Mouse (Mus musculus): ENCODE results near the gene Fkbp15.

Gene Fkbp15

DNA sequence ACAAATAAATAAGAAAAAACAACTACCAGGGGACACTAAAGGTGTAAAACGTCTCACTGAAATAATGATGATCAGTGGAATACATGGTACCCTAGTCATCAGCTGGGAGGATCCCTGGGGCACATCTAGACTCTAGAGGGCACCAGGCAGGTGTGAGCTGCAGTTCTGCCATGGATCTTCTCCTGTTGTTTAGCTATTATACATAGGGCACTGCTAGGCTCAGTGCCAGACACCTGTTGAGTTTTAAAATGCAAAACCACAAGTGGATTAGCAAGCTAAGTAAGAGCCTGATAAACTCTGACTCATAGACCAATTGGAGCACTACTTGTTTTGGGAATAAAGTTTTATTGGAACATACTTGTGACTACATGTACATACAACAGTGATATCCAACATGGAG lies 42.1 kb downstream of the Fkbp15 start:
- no peak for DNase-seq (ENCODE audit: low read depth, low spot score)

DNA sequence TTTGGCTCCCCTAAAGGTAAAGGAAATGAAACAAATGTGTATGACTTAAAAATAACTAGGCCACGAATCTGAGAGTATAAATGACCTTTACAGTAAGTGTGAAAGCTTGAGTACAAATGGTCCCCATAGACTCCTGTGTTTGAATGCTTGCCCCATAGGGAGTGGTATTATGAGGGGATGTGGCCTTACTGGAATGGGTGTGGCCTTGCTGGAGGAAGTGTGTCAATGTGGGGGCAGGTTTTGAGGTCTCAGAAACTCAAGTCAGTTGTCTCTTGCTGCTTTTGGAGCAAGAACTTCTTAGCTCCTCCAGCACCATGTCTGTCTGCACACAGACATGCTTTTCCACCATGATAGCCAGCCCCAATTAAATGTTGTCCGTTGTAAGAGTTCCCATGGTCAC lies 43.9 kb downstream of the Fkbp15 start:
- no peak for DNase-seq (ENCODE audit: low read depth, low spot score)

DNA sequence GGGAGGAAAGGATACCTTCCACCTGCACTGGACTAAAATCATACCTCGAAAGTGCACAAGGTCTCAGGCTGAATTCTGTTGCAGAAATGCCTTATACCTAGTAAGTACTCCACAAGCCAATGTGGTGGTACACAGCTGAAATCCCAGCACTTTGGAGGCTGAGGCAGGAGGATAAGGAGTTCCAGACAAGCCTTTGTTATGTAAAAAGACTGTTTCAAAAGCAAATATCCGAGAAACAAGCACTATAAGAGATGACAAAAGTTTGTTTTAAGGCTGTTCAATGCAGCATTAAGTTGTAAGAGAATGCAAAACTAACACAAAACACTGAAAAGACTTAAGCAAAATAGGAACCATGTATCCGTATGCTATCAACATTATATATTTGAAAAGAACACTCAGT lies 45.8 kb downstream of the Fkbp15 start:
- DNase-seq (ENCODE audit: low read depth, low spot score) = no peak

DNA sequence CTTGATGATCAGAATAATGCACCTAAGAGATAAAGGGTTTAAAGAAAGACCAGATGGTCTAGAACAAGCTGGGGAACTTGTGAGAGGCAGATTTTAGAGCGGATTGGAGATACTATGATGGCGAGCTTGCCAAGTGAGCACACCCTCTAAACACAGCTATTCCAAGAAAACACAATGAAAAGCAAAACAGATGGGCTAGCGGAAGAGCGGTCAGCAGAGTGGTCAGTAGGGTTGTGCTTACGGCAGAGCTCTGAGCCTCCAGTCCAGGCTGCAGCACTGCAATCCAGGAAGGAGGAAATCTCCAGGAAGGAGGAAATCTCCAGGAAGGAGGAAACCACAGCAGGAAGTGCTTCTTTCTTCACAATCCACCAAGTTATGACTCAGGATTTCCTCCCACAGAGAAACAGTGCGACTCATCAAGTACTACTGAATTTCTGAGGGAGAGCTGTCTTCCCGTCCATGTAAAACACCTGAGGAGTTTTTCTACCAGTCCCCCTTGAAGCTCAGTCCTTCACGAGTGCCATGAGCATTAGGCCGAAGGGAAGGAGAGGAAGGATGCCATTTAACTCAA lies 46.6 kb downstream of the Fkbp15 start:
- DNase-seq (ENCODE audit: low read depth, low spot score) = no peak

DNA sequence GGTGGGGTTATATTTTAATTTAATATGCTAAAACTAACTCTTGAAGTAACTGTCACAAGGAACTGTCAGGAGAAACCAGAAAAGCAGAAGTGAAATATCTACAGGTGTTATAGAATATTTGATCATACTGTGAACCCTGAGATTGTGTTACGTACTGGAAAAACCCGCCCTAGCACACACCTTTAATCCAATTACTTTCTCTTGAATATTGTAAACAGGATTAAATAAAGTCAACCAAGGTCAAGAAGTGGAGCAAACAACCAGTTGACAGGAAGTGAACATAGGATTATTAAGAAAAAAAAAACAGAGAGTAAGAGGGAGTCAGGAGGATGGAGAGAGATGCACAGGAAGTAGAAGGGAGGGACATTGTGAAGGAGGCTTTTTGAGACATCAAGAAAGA lies 47.5 kb downstream of the Fkbp15 start:
- DNase-seq (ENCODE audit: low read depth, low spot score) = no peak

DNA sequence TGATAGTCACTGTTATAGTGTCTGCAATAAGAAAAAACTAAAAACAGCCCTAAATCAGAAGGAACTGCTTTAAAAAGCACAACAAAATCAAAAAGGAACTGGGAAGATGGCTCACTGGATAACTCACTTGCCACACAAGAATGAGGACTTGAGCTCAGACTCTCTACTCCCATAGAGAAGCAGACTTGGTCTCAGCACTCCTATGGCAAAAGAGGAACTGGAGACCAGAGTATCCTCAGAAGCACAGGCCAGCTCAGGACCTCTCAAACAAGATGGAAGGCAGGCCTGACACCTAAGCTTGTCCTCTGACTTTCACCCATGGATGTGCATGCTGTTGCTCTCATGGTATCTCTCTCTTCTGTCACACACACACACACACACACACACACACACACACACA lies 51.9 kb downstream of the Fkbp15 start:
- DNase-seq (ENCODE audit: low read depth, low spot score) = no peak

DNA sequence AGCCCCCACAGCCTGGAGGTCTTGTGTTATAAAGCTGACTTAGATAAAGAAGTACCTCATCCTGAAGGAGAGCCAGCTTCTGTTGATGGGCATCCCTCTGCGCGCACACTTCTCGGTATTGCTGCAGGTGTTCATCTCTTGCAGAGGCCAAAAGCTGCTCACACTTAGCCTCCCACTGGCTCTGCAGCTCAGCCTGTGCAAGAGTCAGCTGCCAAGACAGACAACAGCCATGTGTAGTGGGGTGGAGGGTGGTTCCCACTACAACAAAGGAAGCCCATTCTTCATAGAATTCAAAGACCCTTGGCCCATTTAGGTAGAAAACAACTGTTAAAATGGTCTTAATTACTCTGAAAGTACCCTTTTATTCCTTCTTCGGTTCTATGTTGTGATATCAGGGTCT lies 53.5 kb downstream of the Fkbp15 start:
- no peak for DNase-seq (ENCODE audit: low read depth, low spot score)

DNA sequence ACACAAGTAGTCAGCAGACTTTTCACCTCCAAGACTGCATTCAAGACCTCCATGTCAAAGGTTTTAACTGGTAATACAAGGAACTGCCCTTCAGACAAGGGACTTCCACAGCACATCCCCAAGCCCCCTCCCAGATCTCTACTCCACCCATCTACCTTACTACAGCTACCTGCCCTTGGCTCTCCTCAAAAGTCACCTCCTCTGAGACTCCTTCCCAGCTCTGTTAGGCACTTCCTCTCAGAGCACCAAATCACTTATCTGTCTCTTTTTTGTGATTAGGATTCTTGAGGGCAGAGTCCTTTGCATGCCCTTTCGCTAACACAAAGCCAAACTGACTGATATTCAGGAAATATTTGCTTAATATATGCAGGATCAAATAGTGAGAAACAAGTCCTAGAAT lies 54.0 kb downstream of the Fkbp15 start:
- no peak for DNase-seq (ENCODE audit: low read depth, low spot score)

DNA sequence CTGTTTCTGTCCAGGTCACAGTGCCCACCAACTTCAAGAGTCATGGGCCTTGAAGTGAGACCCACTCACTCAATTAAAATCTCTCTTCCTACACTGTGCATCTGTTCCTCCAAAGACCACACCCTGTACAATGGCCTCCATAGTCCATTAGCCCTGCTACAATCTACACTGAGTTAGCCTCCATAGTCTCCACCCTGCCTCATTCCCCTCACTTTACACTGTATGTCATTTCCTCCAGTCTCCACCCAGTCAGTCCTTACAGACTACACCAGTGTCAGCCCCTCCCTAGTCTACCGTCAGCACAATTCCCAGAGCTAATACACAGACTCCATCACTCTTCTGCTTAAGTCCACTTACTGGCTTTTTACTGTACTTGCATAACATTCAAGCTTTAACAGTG lies 57.1 kb downstream of the Fkbp15 start:
- no peak for DNase-seq (ENCODE audit: low read depth, low spot score)

DNA sequence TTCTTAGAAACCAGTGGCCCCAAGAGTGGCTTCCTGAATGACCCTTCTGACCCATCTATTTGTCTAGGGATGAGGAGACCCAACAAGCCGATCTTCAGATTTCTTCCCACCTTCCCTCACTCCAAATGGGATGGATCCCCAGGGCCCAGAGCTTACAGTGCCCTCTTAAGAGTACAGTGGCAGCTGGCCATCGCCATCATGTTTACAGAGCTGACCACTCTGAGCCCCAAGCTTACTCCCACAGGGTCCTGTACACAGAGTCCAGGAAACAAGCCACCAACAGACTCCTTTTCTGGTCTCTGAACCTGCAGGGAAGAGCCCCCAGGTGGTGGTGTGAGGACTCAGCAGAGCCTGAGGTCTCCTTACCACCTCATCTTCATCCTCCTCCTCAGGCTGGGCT lies 57.6 kb downstream of the Fkbp15 start:
- no peak for DNase-seq (ENCODE audit: low read depth, low spot score)

DNA sequence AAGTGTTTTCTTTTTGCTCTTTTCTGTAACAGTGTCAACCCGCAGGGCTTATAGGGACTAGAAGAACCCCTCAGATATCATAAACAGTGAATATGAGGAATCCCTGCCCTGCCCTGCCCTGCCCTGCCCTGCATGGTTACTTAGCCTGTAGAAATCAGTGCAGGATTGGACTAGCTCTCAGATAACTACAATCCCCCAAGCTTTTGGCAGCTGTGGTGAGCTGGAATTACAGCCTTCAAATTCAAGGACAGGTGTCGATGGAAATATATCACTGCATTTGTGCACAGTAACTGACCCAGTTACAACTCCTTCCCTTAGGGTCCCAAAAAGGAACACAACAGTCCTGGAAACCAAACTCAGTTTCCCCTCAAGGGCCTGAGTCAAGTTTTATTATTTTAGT lies 60.3 kb downstream of the Fkbp15 start:
- no peak for DNase-seq (ENCODE audit: low read depth, low spot score)

DNA sequence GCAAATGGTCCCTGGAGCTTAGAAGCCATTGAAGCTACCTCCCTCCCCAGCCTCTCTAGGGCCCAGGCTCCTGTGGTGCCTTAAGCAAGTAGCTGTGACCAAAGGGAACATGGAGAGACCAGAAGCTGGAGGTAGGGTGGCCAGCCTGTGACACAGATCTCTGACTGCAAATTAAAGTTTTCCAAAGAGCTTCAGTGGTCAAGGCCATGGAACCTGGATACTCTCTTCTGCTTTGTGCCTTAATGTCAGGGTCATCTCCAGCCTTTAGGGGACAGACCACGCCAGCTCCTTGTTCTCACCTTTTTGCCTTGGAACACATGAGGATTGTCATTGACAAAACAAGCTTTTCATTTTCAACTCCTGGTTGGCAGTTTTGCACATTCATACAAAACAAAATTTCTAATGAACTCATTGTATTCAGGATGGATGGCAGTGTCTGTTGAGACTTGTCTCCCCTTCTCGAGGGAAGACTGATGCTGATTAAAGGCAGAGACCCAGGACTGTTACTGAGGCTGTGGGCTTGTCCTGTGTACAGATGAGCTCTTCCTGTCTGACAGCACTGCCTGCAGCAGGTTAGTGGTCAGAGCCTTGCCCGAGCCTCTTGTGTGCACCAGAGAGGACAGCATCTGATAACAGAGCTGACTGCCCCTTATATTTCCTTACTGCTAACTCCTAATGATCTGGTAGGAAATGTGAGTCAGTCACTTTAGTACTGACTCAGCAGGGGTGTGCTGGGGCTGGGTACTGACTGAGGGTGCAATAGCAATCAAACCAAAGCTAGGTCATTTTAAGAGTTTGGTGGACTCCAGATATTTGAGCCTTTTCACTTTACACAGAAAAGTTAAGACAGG lies 62.8 kb downstream of the Fkbp15 start:
- no peak for DNase-seq (ENCODE audit: low read depth, low spot score)

DNA sequence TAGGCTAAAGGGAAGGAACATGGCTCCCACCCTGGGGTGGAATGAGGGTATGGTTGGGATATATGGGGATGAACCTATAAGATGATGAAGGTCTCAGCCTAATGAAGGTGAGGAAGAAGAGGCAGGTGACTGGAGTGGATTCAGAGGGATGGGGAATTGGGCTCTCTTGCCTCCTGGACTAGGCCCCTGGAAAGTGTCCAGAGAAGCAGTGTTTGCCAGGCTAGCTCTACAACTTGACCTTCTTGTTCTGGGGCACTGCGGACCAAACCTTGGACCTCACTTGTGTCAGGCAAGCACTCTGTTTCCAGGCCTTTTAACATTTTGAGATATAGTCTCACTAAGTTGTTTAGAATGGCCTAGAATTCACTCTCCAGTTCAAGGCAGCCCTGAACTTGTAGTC lies 65.6 kb downstream of the Fkbp15 start:
- no peak for DNase-seq (ENCODE audit: low read depth, low spot score)

DNA sequence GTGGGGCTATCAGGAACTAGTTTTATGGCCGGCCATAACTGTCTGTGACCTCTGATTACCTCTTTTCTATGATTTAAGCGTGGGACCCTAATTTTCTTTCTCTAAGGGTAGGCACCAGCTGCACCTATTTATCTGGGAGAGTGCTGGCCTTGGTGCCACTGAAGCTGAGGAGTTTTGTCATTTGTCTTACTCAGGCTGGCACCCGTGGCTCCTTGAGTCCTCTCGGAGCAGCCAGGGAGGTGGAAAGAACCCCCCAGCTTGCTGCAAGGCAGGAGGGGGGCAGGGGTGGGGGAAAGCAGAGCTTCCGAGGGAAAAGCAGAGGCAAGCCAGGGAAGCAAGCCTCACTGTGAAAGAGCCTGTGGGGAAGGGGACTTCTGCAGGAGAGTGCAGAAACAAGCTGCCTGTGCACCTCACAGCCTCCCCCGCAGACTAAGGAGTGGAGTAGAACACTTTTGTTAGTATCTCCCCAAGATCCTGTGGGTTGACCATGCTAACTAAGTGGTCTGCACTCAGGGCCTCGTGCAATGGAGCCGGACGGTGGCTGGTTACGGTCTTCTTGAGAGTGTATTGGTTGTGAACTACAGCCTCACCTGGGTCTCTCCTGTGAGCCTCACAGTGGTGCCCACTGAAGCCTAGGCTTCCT lies 67.0 kb downstream of the Fkbp15 start:
- no peak for DNase-seq (ENCODE audit: low read depth, low spot score)

DNA sequence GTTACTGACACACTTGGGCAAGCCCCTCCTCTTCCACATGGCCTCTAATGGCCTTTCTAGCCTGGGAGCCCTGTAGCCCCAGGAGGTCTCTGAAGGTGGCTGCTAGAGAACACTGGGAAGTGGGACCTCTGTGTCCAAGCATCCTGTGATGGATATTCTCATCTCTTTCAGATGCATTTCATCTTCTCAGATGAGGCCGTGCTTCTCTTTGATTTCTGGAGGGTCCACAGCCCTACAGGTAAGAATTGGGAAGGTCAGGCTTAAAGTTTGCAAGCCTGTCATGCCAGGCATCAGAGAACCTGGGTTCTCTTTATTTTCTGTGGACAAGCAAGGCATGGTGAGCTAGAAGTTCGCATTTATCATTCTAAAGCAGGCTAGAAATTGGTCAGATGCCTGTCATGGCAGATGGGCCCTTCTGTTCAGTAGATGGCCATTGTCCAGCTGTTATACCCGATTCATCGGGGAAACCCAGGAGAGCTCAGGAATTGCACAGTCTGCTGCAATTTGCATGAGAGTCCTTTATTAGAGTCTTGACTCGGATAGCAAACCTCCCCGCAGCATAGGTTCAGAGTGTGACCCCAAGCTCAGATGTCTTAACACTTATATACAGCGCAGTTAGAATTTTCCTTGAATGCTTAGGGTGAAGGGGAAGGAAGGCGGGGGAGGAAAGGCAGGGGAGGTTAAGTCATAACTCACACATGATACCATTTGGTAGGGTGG lies 67.7 kb downstream of the Fkbp15 start:
- no peak for DNase-seq (ENCODE audit: low read depth, low spot score)

DNA sequence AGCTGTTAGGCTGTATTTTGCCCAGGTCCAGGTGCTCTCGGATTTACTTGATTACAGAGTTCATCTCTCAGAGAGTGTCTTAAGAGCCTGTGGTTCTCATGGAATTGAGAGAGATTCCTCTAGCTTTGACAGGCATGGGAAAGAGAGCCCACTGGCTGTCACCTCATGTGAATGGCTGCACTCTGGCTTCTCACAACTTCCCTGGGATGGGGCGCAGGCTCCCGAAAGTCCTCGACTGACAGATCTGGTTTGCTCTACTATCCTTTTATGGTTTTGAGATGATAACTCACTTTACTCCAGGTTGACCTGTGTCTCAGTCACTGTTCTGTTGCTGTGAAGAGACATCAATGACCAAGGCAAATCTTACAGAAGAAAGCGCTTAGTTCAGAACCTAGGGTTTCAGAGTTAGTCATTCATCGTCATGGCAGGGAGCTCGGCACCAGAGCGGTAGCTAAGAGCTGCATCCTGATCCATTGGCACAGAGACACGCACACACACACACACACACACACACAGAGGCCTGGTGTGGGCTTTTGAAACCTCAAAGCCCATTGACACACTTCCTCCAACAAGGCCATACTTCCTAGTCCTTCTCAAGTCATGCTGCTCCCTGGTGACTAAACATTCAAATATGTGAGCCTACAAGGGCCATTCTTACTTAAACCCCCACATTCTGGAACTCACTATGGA lies 69.4 kb downstream of the Fkbp15 start:
- no peak for DNase-seq (ENCODE audit: low read depth, low spot score)

DNA sequence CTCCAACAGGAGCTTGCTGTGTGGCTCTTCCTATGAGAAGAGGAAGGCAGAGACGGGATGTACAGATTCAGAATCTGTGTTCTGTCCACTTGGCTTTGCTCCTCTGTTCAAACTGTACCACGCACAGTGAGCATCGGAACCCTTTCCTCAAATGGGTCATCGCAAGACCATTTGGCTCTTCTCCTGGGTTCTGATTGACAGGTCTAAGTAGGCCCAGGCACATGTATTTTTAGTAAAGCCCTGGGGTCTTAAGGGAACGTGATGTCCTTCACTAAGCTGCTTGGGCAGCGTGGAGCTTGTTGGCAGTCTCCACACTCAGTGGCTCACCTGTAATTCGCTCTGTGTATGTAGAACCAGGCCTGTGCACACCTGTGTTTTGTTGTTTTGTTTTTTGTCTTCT lies 71.1 kb downstream of the Fkbp15 start:
- DNase-seq (ENCODE audit: low read depth, low spot score) = no peak

DNA sequence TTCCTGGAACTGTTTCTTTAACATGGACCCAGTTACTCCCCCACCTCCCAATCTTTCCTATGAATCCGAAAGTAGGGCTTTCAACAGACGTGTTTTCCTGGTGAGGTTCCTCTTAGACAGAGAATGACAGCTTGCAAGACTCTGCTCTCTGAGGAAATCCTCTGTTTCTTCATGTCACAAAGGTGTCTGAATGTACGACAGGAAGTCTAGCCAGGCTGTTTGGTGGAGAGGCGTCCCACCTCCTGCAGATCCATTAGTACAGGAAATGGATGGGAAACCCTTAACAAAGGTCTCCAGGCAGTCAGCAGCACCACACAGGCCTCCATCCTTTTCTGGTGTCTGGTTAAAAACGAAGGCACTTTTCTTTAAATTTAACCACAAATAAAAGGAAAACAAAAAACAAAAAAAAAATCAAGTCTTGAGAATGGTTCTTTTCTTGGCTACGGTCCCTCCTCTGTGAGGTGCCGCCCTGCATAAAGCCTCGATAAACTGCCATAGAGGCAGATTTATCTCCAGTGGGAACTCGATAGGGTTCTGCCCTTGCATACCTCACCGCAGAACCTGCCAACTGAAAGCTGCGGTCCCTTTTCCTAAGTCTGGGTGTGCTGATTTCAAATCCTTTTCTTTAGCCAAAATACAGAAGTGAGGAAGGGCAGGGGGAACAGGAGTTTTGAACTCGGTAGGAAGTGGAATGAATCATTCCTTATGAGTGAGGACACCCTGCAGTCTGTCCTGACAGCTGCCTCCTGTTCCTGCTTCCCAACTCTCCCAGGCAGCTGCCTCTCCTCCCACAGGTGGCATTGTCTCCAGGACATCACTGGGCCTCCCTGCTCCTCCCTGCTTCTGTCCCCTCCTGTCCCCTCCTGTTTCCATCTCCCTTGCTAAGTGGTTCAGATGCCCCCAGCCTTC lies 73.1 kb downstream of the Fkbp15 start:
- no peak for DNase-seq (ENCODE audit: low read depth, low spot score)

DNA sequence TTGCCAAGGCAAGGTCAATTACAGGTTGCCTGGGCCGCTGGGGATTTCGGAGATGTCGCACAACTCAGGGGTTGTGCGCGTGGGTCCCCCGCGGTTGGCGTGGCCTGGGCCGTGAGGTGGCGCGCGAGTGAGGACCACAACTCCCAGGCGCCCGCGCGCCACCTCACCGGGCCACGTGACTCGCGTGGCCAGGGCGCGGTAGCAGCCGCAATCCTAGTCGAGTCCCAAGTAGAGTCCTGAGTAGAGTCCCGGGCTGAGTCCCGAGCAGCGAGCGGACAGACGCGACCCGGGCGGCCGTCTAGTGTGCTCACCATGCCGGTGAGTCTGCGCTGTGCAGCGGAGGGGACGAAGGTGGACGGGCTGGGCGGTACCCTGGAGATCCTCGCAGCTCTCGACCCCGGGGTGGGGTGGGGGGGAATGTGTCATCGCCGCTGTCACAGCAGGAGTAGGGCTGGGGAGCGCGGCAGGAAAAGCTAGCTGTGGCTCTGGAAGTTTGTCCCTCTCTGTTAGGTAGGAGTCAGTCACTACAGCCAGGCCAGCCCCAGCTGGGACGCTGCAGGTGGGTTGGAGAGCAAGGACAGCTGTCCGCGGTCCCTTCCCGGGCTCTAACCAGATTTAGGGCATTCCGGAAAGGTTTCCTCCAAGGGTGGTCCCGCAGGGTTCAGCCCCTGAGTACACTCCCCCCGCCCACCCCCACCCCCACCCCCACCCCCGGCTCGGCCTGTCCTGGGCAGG lies 73.9 kb downstream of the Fkbp15 start:
- DNase-seq (ENCODE audit: low read depth, low spot score) = peak; percentile 11

DNA sequence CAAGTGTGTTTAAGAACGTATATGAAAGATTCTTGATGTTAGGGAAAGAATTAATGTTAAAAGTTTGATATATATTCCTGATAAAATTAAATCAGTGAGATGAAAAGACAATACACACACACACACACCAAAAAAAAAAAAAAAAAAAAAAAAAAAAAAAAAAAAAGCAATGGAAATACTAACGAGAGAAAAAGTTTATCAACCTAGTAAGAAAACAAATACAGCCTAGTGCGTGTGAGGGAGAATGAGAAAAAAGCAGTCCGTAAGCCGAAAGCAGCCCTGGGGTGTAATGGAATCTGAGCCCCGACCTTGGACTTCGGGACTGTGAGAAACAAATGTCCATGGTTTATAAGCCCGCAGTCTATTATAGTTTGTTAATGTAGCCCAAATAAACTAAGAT lies 74.8 kb downstream of the Fkbp15 start:
- DNase-seq (ENCODE audit: low read depth, low spot score) = no peak
